Mouse (Mus musculus) left cerebral cortex, postnatal 36 days (tissue): ENCODE measurements around the gene Lmln. TPM values are rescaled to one million over a fixed set of nuclear protein-coding genes. Genes with fewer than 3 reads are reported as not detected.
"Not testable (repeated sequence)": the region's sequence is repeated elsewhere in the genome, so short reads cannot be mapped to it uniquely, and the experiment has no call there.

Source experiments
- DNase-seq, 2 experiments: peaks; one replicate each; pipeline ENCODE4 v3.0.0; 2021 to 2022; ENCODE audit warnings: low spot score in 2 of 2, mixed read lengths in 1 of 2
- intact Hi-C: fragments of 180-260 bp; cut with DNase I; formaldehyde crosslinking; loops from one replicate; pipeline ENCODE4 v1.15.1; 2025
- total RNA-seq, 2 experiments: library from RNA; stranded (reverse); gene quantifications; 2 replicates each; pipeline ENCODE4 v1.2.3; 2021

Gene Lmln
- total RNA-seq, 2 experiments from 2014 or later: 10.3 to 11.9 TPM

- peak; percentile 91 to 92 for DNase-seq
- intact Hi-C loops: no loop called here
These were observed 6.1 kb upstream of the Lmln start, which contains the start of the genes Iqcg and Rpl35a for GRCm38 (mm10) chr16:33056095-33056785. Gene Iqcg, minus strand, starts transcription at chr16:33056218. Gene Rpl35a, plus strand, starts transcription at chr16:33056453.

- peak in 1 of 2 experiments; percentile 7 for DNase-seq
- intact Hi-C loops: no loop called here
These were observed 5.5 kb upstream of the Lmln start for GRCm38 (mm10) chr16:33056786-33057185.

DNA sequence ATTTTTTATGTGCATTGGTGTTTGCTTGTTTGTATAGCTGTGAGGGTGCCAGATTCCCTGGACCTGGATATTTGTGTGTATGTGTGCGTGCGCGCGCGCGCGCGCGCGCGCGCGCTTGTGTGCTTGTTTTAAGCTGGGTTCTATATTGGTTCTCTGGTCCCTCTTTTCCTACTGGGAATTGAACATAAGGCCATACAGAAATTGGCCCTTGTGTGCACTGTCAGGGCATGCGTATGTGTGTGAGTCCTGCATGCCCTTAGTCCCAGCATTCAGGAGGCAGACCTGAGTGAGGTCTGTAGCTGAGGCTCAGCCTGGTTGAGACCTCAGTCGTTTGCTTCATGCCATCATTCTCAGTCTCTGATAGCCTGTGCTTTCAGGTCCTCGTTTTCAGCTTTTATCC is 4.3 kb upstream of the Lmln start:
- intact Hi-C loops: no loop called here
- DNase-seq: no peak

DNA sequence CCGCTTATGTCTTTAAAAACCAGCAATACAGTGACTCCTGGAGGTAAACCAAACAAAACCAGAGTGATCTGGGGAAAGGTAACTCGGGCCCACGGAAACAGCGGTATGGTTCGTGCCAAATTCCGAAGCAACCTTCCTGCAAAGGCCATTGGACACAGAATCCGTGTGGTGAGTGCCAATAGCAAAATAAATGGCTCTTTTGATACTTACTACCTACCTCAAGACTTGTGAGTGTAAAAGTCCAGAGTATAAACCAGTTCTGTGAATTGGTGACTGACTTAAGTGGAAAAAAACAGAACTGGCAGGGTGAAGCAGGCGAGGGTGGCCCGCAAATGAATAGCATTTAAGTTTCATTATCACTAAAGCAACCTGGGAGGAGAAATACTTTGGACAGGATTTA is 3.7 kb upstream of the Lmln start:
- intact Hi-C loops, DNase-seq: not testable (repeated sequence)

GRCm38 (mm10) chr16:33059471-33059870 is 2.9 kb upstream of the Lmln start:
- no peak for DNase-seq
- intact Hi-C loops: no loop called here

DNA sequence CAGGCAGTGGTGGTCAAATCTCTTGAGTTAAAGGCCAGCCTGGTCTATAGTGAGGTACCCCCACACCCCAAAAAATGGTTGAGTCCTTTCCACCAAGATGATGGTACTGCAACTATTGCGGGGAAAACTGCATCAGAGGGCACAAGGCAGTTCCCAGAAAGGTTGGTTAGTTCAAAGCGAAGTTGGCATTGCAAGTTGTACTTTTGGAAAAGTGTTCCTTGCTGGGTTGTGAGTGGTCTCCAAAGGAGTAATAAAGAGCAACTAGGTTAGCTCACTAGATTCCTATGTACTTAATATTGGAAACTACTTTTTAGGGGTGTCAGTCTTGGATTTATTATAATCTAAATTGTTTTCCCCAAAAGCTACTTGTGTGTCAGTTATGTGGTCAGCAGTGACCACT is 1.4 kb upstream of the Lmln start:
- intact Hi-C loops: no loop called here

GRCm38 (mm10) chr16:33061400-33061799 is 921 bp upstream of the Lmln start:
- intact Hi-C loops: no loop called here
- DNase-seq: no peak

More for the DNA sequence above, 1.4 kb upstream of the Lmln start:
- no peak for DNase-seq

GRCm38 (mm10) chr16:33062682-33063131 is 386 bp downstream of the Lmln start:
- DNase-seq: peak in 1 of 2 experiments; percentile 63
- intact Hi-C loops: no loop called here

GRCm38 (mm10) chr16:33063267-33063666 is 946 bp downstream of the Lmln start:
- no peak for DNase-seq
- intact Hi-C loops: no loop called here

DNA sequence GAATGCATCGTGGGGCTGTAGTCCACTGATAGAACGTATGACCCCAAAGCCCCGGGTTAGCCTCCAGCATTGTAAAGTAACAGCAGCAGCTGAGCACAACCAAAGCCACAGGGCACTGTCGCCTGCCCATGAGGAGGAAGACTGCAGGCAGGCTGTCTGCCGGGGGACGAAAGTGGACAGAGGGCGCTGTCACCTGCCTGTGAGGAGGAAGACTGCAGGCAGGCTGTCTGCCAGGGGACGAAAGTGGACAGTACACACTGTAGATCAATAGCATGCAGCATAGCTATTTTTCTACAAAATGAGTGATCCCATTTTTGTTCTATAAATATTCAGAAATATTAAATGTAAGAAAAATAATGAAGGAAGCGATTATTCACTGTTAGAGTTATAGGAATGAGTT is 2.3 kb downstream of the Lmln start:
- intact Hi-C loops: no loop called here
- DNase-seq: no peak

DNA sequence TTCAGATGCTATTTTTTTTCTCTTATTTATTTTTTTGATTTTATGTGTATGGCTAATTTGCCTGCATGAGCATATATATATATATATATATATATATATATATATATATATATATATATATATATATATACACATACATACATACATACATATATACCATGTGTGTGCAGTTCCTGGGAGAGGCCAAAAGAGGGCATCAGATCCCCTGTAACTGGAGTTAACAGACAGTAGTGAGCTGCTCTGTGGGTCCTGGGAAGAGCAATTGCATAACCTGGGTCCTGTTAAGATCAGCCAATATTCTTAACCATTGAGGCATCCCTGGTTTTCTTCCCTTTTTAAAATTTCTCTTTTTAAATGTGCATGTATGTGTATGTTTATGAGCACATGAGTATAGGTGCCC is 8.6 kb downstream of the Lmln start:
- no peak for DNase-seq
- intact Hi-C loops: no loop called here

GRCm38 (mm10) chr16:33072871-33073557 is 10.7 kb downstream of the Lmln start:
- intact Hi-C loops: no loop called here
- DNase-seq: no peak

DNA sequence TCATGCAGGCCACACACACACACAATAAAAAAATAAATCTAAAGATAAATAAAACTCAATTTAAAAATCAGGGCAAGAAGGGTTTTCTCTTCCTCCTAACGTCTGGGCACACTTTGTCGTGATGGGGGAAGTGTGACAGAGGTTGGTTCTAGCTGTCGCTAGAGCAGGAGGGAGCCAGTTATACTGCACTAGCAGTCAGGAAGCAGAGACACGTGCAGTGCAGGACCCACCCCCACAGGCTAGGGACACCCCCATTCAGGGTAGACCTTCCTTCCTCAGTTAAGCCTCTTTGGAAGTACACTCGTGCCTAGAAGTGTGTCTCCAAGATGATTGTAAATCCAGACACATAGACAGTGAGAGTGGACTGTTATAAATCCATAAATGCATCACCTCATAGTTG is 12.6 kb downstream of the Lmln start:
- intact Hi-C loops: no loop called here
- no peak for DNase-seq

- no peak for DNase-seq
- intact Hi-C loops: no loop called here
These were observed 13.8 kb downstream of the Lmln start for GRCm38 (mm10) chr16:33076078-33076477.

DNA sequence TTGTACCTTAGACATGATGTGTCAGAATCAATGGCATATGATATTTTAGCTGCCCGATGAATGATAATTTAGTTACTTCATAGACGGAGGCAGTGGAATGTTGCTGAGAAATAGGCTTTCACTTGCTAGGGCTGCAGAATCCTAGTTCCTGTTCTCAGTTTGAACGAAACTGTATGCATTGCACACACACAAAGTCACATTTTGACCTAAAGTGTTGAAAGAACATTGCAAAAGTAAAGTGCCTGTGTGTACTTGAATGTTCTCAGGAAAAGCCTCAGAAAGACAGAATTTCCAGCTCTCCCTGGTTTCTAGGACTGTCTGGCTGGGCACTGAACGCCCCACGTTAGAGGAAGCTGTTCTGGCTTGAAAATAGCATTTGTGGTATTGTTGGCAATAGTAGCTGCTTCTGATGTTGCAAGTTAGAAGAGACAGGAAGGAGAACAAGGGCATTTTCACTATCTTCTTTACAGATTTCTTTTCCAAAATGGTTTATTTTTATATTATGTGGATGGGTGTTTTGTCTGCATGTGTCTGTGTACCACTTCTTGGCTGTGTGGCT is 14.8 kb downstream of the Lmln start:
- DNase-seq: no peak
- intact Hi-C loops: no loop called here

- intact Hi-C loops: no loop called here
These were observed 17.7 kb downstream of the Lmln start for GRCm38 (mm10) chr16:33080063-33080462.

GRCm38 (mm10) chr16:33082951-33083350 is 20.6 kb downstream of the Lmln start:
- DNase-seq: no peak
- intact Hi-C loops: no loop called here

More at GRCm38 (mm10) chr16:33080063-33080462, 17.7 kb downstream of the Lmln start:
- DNase-seq: no peak

- DNase-seq: no peak
- intact Hi-C loops: no loop called here
These were observed 21.7 kb downstream of the Lmln start for GRCm38 (mm10) chr16:33083996-33084395.

DNA sequence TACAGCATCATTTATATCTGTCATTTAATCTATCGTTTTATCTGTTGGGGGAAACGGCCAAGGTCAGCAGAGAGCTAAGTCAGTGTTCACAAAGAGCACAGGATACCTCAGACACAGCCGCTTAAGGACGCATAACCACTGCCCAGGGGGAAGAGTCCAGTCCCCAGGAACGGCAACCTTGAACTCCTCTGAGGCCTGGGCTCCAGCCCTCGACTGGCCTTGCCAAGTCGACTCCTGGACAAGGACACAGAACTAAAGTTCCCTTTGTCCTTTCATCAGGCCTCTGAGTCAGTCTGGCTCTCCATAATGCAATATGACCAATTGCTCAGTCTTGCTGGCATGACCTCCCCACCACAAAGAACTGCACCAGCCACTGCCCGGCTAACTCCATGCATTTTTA is 23.3 kb downstream of the Lmln start:
- no peak for DNase-seq
- intact Hi-C loops: no loop called here

DNA sequence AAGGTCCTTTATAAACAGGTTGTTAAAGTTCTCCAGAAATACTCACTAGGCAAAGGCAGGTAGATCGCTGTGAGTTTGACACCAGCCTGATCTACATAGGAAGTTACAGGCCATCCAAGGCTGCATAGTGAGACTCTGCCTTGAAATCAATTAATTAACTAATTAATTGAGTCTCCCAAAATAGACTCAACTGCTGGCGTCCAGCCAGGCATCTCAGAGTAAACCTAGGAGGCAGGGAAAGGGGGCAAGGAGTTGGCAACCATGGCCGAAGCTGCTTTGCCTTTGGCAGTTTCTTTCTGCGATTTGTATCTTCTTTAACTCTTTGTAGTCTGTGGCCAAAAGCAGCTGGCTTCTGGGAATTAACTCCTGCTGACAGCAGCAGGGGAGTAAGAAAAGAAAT is 51.4 kb downstream of the Lmln start:
- no peak for DNase-seq
- intact Hi-C loops: no loop called here

DNA sequence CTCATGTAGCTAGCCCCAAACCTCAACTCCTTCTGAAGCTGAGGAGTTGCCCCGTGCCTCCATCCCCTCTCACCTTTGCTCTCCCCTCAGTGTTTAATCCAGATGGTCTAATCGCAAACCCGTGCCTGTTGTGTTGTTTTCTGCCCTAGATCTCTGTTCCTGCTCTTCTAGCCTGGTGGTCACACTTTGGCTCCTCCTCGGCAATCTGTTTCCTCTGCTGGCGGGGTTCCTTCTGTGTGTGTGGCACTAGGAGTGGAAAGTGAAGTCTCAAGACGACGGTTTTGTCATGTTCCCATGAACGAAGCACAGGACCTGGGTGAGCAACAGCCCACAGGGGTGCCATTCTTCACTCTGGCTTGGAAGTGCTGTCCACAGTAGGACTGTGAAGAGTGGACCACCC is 61.1 kb downstream of the Lmln start:
- intact Hi-C loops: no loop called here
- DNase-seq: no peak
